Mouse (Mus musculus) urinary bladder, postnatal 25 days (tissue): ENCODE measurements around the gene Ak8.

Experiments
- DNase-seq: peaks from one replicate; pipeline ENCODE4 v3.0.0; 2022; ENCODE audit warnings: low spot score

Gene Ak8

DNA sequence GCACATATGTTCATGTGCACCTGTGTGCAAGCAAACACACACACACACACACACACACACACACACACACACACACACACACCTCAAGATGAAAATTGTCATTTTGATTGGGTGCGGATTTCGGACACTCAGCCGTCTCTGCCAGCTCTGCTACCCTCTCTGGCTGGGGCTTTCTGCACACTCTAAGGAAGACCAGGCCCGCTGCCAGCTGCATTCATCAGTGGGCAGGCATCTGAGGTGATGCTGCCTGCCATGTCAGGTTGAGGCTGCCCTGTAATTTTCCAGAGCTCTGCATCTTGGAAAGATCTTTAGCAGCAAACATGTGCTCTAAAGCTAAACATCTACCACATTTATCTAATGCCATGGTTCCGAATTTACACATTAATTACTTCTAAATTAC is 37.1 kb downstream of the Ak8 start:
- no peak for DNase-seq

DNA sequence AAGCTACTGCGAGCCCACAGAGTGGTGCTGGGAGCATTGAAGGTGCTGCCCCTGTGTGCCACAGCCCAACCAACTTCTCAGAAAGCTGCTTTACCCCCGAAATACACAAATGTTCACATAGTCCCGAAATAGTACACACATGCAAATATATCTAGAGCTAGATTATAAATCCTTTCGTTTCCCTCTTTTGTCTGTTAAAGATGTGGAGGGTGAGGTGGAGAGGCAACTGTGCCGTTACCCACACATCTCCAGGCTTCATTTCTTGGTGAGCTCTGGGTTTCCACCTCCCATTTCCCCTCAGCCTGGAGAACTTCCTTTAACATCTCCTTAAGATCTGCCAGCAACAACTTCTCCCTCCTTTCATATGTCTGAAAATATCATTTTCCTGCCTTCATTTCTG is 40.2 kb downstream of the Ak8 start:
- DNase-seq: no peak

DNA sequence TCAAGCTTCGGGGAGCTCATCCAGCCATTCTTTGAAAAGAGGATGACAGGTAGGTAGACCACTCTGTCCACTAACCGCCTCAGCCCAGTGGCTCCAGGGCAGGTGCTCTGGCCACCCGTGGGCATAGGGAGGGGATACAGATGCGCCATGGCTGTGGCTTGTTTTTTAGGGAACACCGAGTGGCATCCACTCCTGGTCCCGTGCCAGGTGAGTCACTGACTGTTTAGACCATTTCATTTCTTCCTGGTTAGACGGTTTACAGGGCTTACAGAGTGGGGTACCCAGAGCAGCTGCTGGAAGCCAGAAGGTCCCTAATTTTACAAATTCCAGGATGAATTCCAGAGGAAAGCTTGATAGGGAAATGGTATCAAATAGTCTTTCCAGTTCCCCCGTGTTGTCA is 42.7 kb downstream of the Ak8 start:
- no peak for DNase-seq

DNA sequence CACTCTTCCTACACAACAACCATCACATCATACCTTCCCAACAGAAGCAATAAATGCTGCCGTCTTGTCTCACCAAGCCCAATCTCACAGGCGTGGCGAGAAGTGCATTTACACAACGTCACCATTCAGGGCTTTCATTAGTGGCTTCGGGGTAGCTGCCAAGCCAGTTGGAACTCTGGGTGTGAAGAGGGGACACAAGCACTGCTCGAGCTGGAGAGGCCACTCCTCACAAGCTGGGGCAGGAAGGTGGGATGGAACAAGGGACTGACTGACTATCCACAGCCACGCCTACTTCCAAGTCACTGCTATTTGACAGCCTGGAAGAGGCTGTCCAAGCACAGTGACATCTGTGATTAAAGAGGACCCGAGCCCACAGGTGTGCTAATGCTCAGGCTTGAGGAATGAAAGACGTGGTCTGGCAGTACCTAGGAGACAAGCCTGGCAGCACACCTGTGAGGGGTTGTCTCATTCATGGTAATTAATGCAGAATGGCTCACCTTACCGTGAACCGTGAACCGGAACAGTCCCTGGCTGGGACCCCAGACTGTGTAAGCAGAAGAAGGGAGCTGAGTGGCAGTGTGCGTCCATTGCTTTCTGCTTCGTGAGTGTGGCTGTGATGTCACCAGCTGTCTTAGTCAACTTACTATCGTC is 46.8 kb downstream of the Ak8 start:
- DNase-seq: no peak

DNA sequence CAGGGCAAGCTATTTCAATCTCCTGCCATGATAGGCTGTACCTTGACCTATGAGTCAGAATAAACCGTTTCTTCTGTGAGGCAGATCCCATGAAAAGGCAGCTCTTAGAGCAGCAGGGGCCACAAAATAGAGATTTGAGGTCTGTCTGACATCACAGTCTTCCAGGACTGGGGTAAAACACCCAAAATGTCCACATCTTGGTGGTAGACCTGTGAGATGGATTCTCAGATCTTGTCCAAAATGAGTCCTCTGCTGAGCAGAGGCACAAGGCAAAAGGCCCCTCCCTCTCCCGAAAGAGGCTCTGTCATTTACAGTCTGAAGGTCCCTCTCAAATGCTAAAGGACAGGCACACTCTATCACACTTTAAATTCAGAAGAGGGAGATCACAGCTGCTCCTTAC is 47.7 kb downstream of the Ak8 start:
- DNase-seq: no peak

DNA sequence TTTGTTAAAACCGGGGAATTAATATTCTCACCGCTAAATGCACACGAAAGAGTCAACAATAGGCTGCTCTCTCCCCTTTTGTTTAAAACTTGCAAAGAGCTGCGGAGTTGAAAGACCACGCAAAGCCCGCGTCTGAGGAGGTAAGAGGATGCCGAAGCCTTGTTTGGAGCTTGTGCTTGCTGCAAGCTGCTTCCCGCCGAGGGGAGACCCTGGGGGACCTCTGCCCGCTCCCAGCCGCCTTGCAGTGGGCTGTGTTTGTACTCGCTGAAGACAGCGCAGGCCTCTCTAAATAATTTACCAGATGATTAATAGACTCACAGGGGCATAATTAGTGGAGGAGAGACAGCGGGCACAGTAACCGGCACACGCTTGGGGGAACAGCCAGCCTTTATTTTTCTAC is 51.2 kb downstream of the Ak8 start:
- no peak for DNase-seq

DNA sequence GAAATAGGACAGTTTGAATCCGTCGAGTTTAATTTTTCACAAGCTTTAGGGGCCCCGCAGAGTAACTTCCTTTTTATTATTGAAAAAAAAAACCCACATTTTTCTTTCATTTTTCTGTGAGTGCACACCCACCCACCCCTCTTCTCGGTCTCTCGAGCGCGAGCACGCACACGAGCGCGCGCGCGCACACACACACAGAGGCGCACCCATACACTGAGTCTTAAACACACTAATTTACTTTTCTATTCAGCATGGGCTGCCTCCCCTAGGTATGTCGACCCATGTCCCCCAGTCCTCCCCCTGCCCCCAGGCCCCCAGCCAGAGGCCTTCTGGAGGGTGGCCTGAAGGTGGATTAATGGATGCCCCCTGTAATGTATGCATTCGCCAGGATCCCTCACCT is 51.7 kb downstream of the Ak8 start:
- DNase-seq: no peak

DNA sequence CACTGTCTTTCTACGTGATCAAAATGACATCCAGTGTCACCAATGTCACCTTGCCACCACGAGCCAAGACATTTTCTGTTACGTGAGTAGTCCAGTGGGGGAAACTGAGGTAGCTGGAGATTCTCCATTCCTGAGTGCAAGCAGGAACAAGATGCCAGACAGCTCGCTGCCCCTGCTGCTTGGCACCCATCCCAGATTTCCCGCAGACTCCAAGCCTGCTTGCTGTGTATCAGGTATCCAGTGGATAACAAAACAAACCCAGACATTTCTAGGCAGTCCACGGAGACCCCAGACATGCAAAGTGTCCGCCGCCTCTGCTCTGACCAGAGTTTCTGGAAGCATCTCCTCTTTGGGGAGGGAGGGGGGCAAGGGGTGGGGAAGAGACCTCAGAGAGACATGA is 52.4 kb downstream of the Ak8 start:
- no peak for DNase-seq

DNA sequence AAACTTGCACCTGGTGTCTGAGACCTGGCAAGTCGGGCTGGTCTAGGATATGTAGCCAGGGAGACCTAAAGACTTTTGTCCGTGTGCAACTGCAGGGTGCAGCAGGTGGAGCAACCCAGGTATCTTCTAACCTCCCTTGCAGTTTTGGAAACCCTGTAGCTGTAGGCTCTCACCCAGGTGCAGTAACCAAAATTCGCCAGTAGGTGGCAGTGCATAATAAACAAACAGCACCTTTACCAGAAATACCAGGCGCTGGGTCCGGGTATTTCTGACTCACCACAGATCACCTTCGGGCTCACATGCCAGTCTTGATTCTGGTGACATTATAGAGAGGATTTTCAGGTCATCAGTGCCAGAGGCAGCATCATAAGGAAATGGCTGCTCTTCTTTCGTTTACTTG is 55.5 kb downstream of the Ak8 start:
- DNase-seq: peak; percentile 69

DNA sequence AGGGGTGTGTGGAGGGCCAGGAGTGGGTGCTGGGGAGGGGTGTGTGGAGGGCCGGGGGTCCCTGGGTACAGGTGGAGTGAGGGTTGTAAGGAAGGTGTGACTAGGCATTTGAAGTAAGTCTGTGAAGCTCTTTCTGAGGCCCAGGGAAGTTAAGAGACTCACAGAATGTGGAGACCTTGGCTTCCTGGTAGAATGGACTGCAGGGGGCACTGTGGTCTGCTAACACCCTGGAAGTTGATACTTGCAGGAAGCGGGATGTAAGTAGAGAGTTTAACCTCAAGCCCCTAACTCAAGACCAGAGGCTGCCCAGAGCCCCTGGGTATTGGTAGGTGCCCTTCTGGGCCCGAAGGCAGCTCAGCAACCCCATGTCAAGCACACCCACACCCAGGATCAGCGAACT is 56.2 kb downstream of the Ak8 start:
- DNase-seq: peak; percentile 9

DNA sequence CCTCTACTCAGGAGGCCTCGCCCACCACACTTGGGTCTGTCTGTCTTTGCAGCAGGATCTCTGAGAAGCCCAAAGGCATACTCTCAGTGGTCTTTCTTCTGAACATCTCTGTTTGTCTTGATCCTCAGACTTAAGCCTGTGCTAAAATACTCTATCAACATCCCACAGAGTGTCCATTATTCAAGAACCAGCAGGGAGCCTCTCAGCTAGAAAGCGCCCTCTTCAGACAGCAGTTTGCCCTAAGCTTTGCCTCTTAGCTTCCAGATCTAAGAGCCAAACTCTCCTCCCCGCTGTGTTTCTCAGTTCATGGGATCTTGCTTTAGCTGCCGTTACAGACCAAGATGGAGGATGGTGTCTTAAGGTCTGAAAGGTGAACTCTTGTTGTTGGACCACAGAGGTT is 59.5 kb downstream of the Ak8 start:
- no peak for DNase-seq

DNA sequence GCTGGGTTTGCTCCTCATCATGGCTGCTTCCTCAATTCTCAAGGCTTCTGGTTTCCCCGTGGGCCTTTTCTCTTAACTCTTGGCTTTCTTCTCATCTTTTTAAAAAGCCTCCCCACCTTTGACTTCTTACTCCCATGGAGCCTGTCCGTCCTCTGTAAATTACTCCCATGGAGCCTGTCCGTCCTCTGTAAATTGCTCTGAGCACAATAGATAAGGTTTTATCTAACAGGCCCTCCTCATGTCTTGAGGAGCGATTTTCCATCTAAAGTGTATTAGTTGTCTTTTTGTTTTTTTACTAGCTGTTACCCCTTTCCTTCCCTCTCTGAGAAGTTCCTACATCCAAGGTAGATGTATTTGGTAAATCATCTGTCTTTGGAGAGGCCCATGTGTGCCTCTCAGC is 66.6 kb downstream of the Ak8 start:
- no peak for DNase-seq

DNA sequence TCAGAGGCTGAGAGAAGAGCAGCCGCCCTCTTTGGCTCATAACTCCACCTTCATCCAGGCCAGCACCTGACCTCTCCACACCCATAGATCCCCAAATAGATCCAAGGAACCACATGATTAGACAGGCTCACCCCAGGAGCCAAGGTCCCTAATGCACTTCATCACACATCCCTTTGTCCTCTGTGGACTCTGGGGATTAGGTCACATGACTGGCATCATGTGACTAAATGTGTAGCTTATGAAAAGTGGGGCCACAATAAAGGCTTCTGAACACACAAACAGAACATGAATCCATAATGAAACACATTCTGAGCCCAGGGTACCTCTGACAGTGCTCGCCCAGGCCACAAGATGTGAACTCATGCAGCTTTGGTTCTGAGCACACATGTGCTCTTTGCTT is 67.1 kb downstream of the Ak8 start:
- DNase-seq: no peak

DNA sequence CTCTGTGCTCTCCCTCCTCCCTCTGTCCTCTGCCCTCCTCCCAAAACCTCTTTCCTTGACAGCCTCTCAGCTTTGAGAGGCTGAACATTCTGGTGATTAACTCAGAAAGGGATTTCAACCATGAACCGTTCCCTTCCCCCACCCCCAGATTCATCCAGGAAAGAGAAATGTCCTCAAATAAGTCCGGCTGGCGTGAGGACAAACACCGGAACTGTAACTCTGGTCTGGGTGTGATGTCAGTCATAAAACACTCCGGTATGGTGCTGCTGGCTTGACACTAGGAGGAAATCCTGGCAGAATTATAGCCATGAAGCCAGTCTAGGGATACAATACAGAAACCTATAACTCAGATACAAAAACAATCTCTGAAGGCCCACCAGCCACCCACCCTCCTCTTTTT is 70.7 kb downstream of the Ak8 start:
- DNase-seq: no peak

DNA sequence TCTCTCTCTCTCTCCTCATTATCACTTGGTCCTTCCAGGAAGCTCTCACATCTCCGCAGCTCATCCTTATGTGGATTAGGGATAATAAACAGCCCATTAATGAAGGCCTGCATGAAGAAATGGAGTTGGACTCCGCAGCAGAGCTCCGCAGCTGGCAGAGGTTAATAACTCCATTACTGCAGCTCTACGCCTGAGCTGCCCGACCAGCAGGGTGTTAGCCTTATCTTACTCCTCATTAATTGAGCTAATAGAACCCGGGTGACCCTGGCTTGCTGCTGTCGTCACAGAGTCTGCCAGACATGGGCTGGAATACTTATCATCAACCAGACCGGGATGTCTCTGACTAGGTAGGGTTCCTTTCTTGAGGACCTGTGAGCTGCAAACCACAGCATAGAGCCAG is 74.1 kb downstream of the Ak8 start:
- DNase-seq: no peak

DNA sequence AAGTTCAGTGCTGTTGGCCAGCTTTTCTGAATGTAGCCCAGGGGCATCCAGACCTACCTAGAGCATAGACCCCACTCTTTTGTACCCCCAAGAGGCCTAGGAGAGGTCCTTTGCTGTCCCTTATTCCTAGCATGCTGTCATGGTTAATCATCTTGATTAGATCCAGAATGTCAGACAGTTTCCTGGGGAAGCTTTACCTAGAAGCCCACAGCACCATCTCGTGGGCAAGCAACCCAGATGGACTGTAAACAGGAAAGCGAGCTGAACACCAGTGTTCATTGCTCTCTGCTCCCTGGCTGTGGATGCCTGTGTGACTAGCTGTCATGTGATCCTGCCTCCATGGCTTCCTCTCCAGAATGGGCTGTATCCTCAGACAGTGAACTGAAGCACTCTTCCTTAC is 76.8 kb downstream of the Ak8 start:
- no peak for DNase-seq

DNA sequence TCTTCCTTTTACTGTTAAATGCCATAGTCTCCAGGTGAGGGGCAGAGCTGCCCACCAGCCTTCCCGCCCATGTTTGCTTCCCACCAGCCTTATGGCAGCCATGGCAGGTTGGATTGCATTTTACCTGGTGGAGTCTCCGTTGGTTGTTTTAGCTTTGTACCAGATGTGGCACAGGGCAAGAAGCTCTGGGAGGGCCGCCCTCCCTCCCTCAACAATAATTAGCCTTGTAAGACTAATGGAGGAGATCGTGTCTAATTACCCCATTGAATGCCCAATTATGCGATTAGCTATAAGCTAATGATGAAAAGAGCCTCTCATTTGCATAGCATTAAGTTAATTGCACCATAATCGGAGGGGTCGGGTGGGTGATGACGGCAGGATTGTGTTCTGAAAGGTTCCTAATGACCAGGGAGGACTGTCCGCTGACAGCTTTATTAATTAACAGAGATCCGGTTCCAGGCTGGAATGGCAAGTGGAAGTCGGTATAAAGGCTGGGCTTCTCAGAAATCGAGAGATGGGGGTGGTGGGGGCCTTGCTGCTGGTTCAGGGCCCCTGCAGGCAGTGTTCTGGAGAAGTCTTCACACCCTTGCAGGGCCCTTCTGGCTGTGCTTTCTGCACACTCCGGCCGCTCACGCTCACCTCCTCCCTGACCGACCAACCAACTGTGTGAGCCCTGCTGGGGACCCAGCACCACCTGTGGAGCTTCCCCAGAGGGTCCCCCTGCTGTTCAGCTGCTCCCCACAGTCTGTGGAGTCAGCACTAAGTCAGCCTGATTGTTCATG is 80.2 kb downstream of the Ak8 start:
- no peak for DNase-seq

DNA sequence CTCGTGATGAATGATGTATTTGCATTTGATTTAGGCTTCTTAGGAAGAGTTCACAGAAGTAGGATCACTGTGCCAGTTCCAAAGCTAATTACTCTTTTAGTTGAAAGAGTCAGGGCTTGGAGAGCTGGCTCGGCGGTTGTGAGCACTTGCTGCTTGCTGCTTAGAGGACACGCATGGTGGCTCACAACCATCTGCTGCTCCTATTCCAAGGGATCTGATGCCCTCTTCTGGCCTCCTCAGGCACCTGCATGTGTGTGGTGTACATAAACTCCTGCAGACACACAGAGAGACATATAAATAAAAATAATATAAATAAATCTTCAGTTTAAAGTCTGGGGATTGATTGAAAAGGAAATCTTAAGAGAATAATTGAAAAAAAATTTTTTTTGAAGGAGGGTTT is 81.3 kb downstream of the Ak8 start:
- DNase-seq: no peak

DNA sequence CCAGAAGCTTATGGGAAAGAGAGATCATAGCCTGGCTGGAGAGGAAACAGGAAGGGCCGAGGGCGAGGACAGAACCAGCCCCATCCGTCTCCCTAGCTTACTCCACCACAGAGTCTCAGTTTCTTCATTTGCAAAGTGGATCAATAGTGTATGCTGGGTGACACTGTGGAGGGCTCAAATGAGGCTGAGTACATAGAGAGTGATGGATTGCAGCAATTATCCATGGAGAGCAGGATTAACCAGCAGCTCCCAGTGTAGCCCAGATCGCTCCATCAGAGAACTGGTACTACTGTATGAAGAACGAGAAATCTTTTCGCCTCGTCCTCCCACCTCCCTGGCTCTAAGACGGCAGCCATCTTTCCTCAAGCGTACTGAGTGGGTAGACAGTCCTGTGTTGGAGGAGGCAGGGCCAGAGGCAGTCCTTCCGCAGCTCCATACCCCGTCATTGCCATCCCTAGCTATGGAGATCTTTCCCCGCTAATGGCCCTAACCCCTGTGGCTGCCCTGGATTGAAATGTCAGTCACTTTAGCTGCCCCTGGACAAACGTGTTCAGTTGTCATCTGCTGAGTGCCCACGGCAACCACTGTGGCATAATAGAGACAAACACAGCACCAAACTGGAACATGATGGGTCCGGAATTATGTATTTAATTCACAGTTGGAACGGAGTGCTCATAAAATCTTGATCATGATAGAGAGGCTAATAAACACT is 86.5 kb downstream of the Ak8 start:
- no peak for DNase-seq

DNA sequence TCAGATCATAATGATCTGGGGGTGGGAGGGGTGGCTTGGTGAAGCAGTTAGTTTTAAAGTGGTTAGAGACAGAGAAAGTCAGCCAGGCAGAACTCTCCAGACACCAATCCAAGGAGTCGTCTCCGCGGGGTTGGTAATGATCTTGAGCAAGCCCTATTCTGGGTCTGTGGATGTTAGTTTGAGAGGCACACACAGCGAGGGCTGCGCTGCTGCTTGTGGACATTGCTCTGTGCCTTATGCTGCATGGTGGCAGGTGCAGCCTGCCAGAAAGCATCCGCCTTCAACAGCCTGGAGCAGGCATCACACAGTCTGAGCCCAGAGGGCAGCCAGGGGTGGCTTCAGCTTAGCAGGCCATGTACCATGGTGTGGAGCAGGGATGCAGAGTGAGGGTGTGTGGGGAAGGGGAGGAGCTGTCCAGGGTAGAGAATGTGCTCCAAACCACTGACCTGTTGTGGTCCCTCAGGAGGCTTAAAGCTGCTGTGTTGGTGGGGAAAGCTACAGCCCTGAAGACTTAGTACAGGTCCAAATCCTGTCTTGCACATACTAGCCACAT is 87.2 kb downstream of the Ak8 start:
- no peak for DNase-seq

DNA sequence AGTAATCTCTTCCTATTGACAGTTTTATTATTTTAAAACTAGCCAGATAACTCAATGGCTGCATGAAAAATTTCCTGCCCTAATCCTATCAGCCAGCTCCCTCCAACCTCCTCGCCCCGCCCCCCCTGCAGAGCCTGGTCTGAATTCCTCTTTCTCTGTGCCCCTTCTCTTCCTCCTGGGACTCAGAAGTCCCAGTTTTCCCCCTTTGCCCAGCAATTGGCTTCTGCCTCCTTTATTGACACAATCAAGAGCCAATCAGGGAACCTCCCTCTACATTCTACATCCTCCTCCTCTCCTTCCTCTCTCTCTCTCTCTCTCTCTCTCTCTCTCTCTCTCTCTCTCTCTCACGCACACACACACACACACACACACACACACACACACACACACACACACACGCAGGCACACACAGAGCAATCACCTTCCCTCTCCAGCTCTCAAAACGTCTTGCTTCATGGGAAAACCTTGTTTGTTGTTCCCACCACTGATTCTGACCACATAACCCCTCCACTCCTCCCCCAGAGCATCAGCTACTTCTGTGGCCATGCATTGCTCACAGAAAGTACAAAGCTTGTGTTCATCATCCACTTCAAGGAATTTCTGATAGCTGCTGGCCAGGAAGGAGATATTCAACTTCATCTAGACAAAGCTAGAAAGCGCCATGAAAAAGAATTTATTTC is 93.1 kb downstream of the Ak8 start:
- no peak for DNase-seq

DNA sequence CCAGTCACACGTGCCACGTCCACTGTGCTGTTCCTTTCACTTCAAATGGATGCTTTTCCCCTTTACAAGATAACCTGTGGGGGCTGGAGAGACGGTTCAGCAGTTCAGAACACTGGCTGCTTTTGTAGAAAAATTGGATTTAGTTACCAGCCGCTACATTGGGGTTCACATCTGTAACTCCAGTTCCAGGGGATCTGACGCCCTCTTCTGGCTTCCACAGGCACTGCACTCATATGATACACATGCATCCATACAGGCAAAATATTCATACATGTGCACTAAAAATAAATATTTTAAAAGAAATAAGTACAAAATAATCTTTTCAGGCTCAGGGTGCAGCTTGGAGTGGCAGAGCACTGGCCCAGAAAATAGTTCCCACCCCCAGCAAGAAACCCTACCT is 94.7 kb downstream of the Ak8 start:
- DNase-seq: no peak

DNA sequence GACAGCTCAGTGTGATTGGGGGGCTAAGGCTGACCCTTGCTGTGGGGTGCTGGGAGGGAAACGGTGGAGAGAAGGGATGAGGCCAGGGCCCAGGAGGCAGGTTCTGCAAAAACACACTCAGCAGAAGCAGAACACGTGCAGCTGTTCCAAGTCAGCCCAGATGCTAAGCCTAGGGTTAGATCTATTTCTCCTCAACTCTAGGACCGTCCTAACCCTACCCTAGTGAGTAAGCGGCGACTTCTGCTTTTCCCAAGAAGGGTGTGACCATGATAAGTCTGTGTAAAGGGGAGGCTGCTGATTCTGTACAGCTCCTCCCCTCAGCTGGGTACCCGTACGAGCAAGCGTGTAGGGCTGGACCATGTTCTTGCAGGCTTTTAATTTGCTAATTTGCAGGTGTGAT is 96.3 kb downstream of the Ak8 start:
- DNase-seq: no peak
